Mouse (Mus musculus) liver, embryonic 11.5 days (tissue): ENCODE data around the gene Ccdc89. TPM values are rescaled to one million over a fixed set of nuclear protein-coding genes. Genes with fewer than 3 reads are reported as not detected.

Experiments used
- polyA plus RNA-seq: library from polyadenylated mRNA; unstranded; fragments of >200 nt; fragmentation: Nextera tagmentation; extraction: Ambion mirVana; gene quantifications from 2 replicates; pipeline ENCODE4 v1.2.1, GENCODE M21; 2014

Ccdc89 gene
- polyA plus RNA-seq, 1 experiment from 2014 or later, result 0.74 TPM

Other genes starting within 250 kb of the Ccdc89 start
- not detected in 2 replicates for gene Ccdc83, start 160.8 kb upstream of the Ccdc89 start, polyA plus RNA-seq
- 1.9 and 2.1 TPM in 2 replicates for gene Sytl2, start 124.3 kb upstream of the Ccdc89 start, polyA plus RNA-seq
- gene Crebzf, start 16.2 kb downstream of the Ccdc89 start, polyA plus RNA-seq, result 28.0 and 33.6 TPM in 2 replicates
- gene Tmem126a, start 30.7 kb downstream of the Ccdc89 start, polyA plus RNA-seq, result 93.6 and 96.2 TPM in 2 replicates
- 22.9 and 24.7 TPM in 2 replicates for gene Tmem126b, start 49.4 kb downstream of the Ccdc89 start, polyA plus RNA-seq
- gene Dlg2, start 50.1 kb downstream of the Ccdc89 start, polyA plus RNA-seq, result 0.96 and 1.6 TPM in 2 replicates